Mouse (Mus musculus): ENCODE data around the gene Col2a1. TPM values are rescaled to one million over a fixed set of nuclear protein-coding genes. Genes with fewer than 3 reads are reported as not detected.

The Col2a1 gene
- 0.01 TPM in 1 of 2 replicates, not detected in the other for polyA plus RNA-seq (2012; rRNA removed)

DNA sequence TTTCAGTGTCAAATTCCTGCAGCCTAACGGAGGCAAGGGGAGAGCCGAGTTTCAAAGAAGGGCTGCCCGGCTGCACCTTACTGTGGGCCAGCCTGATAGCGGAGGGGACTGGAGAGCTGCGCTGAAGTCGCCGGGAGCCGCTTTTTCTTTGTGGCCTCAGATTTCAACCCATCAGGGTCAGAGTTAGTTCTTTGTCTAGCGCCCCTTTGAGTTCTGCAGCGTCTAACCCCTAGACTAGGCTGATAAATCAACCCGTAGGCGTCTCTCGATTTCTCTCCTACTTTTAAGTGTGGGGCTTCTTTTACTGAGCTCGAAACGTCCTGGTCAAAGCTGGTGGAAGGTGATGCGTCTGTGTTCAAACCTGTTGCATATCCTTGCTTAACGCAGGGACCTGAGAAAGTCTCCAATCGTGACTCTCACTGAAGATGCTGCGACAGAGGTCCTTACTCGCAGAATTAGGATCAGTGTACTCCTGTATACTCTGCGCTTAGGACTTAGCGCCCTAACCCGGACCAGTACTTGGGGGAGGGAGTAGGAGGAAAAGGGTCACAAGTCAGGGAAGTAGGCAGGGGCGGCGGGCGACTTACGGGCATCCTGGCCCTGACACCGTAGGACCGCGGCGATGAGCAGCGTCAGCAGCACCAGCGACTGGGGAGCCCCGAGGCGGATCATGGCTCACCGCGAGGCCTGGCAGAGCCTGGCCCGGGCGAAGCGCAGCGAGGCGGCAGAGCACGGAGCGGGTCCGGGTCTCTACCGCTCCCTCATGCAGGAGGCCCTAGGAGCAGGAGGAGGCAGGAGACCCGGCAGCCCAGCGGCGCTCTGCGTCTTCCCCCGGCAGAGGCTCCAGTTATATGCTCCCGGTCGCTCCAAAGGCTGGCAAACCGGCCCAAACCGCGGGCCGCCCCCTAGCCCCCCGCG, at the start of gene Col2a1:
Col2a1 (minus strand) TSS at position 874 of the 918 bp plus-strand sequence.
- Histone ChIP-seq H3K36me3 (ENCODE audit: control insufficient read depth, insufficient read depth, low read length) (no peaks in the 10 kb centered on the region), H3K27me3 (replicated peaks; ENCODE audit: control insufficient read depth, insufficient read depth, low read length) (peaks cover 8% of the 10 kb centered on the region), H3K4me1 (ENCODE audit: control insufficient read depth, insufficient read depth, low read length) (no peaks in the 10 kb centered on the region; the same call in 1 of the 2 replicates), H3K4me3 (ENCODE audit: insufficient read depth, low read depth, low read length) (no peak within 1 kb of the TSS), H3K27ac (ENCODE audit: insufficient read depth, low read depth, low read length) (no peak within 1 kb of the TSS)
- no peak for TF ChIP-seq CTCF (conservative IDR thresholded peaks at IDR 0.05; ENCODE audit: insufficient read depth, insufficient read length, low read depth, low read length)
- no peak for TF ChIP-seq POLR2A (IDR thresholded peaks at IDR 0.05; ENCODE audit: low read depth, low read length)
- 2% methylated on average over 59 of the region's 59 CpGs for WGBS
- DNase-seq: no peak

DNA sequence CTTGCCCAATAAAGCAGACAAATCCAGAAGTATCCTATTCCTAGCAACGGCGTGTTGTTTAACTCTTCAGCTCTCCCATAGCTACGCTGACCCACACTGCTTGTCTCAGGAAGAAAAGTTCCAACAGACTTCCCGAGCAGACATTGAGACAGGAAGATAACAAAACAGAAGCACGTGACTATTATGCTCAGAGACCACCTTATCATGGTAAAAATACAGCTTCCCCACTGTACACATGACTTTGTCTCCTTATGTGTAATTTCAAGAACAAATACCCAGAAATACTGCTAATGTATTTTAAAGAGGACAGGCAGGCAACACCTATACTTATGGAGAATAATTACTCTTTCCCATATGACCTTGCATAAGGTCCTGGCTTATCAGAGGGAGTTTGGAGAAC, 47.2 kb upstream of the Col2a1 start:
- no peaks in the 10 kb centered on the region for H3K4me1 ChIP-seq (ENCODE audit: control insufficient read depth, insufficient read depth, low read length)
- H3K4me3 ChIP-seq (ENCODE audit: insufficient read depth, low read depth, low read length): no peak overlapping the region
- 84% methylated on average over 5 of the region's 5 CpGs for WGBS
- DNase-seq: no peak
- peaks cover 2% of the 10 kb centered on the region for H3K36me3 ChIP-seq (ENCODE audit: control insufficient read depth, insufficient read depth, low read length)
- no peaks in the 10 kb centered on the region for H3K27me3 ChIP-seq (replicated peaks; ENCODE audit: control insufficient read depth, insufficient read depth, low read length)
- no peak overlapping the region for H3K27ac ChIP-seq (ENCODE audit: insufficient read depth, low read depth, low read length)
- TF ChIP-seq CTCF (conservative IDR thresholded peaks at IDR 0.05; ENCODE audit: insufficient read depth, insufficient read length, low read depth, low read length) (no peak), POLR2A (IDR thresholded peaks at IDR 0.05; ENCODE audit: low read depth, low read length) (no peak)

DNA sequence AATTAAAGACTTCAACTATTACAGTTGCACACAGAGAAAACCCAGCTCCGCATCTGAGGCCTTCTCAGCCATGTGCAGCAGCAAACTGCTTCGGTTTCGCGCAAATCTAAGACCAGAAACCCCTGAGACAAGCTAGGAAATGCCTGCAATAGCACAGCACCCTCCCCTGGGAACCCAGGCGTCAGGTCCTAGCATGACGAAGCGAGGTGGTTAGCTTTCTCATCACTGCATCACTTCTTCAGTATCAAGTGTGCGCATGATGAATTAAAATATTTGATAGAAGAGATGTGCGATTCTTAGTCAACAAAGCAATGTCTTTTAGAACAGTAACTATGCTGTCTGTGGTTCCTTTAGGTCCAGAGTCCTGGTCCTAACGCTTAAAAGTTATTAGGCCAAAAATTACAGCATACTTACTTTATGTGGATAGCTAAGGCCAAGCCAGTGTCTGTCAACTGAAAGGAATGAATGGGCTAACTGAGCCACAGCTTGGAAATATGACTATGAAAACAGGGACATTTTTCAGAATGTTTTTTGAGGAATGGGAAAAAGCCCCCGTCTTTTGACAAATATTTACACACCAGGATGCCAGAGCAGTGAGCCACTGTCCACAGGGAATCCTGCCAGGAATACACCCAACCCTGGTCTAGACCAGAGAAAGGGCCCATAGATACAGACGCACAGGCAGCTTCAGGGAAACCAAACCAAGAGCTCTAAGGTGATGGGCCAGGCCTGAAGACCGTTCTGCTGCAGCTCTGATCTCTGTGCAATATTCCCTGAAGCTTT, 44.6 kb upstream of the Col2a1 start:
- TF ChIP-seq CTCF (conservative IDR thresholded peaks at IDR 0.05; ENCODE audit: insufficient read depth, insufficient read length, low read depth, low read length) (no peak), POLR2A (IDR thresholded peaks at IDR 0.05; ENCODE audit: low read depth, low read length) (no peak)
- no peaks in the 10 kb centered on the region for H3K4me1 ChIP-seq (ENCODE audit: control insufficient read depth, insufficient read depth, low read length)
- H3K36me3 ChIP-seq (ENCODE audit: control insufficient read depth, insufficient read depth, low read length): peaks cover 9% of the 10 kb centered on the region
- DNase-seq: no peak
- H3K27me3 ChIP-seq (replicated peaks; ENCODE audit: control insufficient read depth, insufficient read depth, low read length): no peaks in the 10 kb centered on the region
- H3K27ac ChIP-seq (ENCODE audit: insufficient read depth, low read depth, low read length): no peak overlapping the region
- 94% methylated on average over 13 of the region's 13 CpGs for WGBS
- H3K4me3 ChIP-seq (ENCODE audit: insufficient read depth, low read depth, low read length): no peak overlapping the region

DNA sequence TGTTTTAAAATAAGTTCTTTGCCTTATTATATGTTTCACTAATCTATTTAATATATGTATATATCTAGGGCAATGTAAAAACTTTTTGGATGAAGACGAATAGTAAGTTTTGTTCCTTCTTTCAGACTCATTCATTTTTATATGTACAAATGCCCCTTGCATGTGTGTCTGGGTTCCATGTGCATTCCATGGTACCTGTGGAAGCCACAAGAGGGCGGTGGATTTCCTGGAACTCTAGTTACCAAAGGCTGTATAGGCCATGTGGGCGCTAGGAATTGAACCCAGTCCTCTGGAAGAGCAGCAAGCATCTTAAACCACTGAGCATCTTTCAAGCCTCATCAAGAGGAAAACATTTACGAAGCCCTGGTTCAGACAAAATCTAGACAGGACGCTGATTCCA, 39.9 kb upstream of the Col2a1 start:
- no peak for DNase-seq
- 100% methylated on average over 5 of the region's 5 CpGs for WGBS
- Histone ChIP-seq H3K27me3 (replicated peaks; ENCODE audit: control insufficient read depth, insufficient read depth, low read length) (no peaks in the 10 kb centered on the region), H3K36me3 (ENCODE audit: control insufficient read depth, insufficient read depth, low read length) (peaks cover 9% of the 10 kb centered on the region; the same call in 1 of the 2 replicates), H3K27ac (ENCODE audit: insufficient read depth, low read depth, low read length) (no peak overlapping the region), H3K4me1 (ENCODE audit: control insufficient read depth, insufficient read depth, low read length) (no peaks in the 10 kb centered on the region), H3K4me3 (ENCODE audit: insufficient read depth, low read depth, low read length) (no peak overlapping the region)
- TF ChIP-seq CTCF (conservative IDR thresholded peaks at IDR 0.05; ENCODE audit: insufficient read depth, insufficient read length, low read depth, low read length) (no peak), POLR2A (IDR thresholded peaks at IDR 0.05; ENCODE audit: low read depth, low read length) (no peak)

DNA sequence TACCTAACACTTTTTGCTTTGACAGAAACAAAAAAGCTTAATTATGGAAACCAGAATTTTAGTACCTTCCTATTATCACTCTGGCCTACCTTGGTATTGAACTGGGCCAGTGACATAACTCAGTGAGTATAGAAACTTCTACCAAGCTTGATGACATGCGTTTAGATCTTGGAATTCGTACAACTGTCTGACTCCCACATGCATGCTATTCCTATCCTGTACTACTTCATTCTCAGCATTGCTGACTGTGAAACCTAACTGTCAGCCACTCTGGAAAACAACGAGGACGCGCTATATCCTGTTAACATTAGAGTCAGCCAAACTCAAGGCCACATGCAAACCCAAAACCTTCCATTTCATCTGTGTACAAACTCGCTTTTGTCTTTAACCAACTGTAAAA, 39.5 kb upstream of the Col2a1 start:
- peaks cover 9% of the 10 kb centered on the region; the same call in 1 of the 2 replicates for H3K36me3 ChIP-seq (ENCODE audit: control insufficient read depth, insufficient read depth, low read length)
- H3K27ac ChIP-seq (ENCODE audit: insufficient read depth, low read depth, low read length): no peak overlapping the region
- H3K4me1 ChIP-seq (ENCODE audit: control insufficient read depth, insufficient read depth, low read length): no peaks in the 10 kb centered on the region
- no peak overlapping the region for H3K4me3 ChIP-seq (ENCODE audit: insufficient read depth, low read depth, low read length)
- H3K27me3 ChIP-seq (replicated peaks; ENCODE audit: control insufficient read depth, insufficient read depth, low read length): no peaks in the 10 kb centered on the region
- no peak for DNase-seq
- 92% methylated on average over 6 of the region's 6 CpGs for WGBS
- TF ChIP-seq POLR2A (IDR thresholded peaks at IDR 0.05; ENCODE audit: low read depth, low read length) (no peak), CTCF (conservative IDR thresholded peaks at IDR 0.05; ENCODE audit: insufficient read depth, insufficient read length, low read depth, low read length) (no peak)

DNA sequence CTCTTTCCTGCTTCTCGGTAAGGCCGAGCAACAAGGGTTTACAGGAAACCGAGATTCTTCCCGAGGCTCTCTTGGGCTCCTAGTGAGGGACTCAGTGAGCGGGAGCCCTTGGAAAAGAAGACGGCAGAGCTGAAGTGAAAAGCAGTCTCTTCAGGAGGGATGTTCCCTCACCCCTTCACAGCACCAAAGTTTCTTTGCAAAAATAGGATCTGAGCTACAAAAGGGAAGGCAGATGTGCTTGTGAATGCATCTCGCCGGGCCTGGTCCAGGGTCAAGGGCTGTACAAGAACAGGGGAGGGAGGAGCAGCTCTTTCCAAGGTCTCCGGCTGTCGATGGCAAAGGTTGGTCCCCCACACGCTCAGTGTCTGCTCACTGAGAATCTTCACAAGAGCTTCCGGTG, 38.0 kb upstream of the Col2a1 start:
- no peak for DNase-seq
- WGBS: 91% methylated on average over 12 of the region's 12 CpGs
- no peaks in the 10 kb centered on the region for H3K27me3 ChIP-seq (replicated peaks; ENCODE audit: control insufficient read depth, insufficient read depth, low read length)
- TF ChIP-seq CTCF (conservative IDR thresholded peaks at IDR 0.05; ENCODE audit: insufficient read depth, insufficient read length, low read depth, low read length): no peak
- no peak for TF ChIP-seq POLR2A (IDR thresholded peaks at IDR 0.05; ENCODE audit: low read depth, low read length)
- H3K27ac ChIP-seq (ENCODE audit: insufficient read depth, low read depth, low read length): no peak overlapping the region
- peaks cover 9% of the 10 kb centered on the region; the same call in 1 of the 2 replicates for H3K36me3 ChIP-seq (ENCODE audit: control insufficient read depth, insufficient read depth, low read length)
- H3K4me1 ChIP-seq (ENCODE audit: control insufficient read depth, insufficient read depth, low read length): no peaks in the 10 kb centered on the region
- no peak overlapping the region for H3K4me3 ChIP-seq (ENCODE audit: insufficient read depth, low read depth, low read length)

DNA sequence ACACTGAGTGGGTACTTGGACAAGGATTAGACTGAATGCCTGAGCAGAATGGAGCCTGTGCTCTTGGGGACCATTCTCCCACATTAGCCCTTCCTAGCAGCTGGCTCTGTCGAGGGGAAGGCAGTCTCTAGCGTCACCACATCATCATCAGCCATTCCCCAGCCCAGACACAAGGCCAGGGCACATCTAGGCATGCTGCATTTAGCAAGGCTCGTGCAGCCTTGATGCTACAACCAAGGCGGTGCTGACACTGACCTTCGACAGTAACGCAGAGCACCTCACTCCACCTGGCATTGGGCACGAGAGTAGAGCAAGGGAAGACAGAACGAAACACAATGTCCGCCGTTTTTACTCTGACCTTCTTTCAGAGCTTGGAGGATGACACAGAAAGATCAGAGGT, 35.2 kb upstream of the Col2a1 start:
- no peak for DNase-seq
- no peak overlapping the region for H3K4me3 ChIP-seq (ENCODE audit: insufficient read depth, low read depth, low read length)
- H3K27ac ChIP-seq (ENCODE audit: insufficient read depth, low read depth, low read length): no peak overlapping the region
- H3K4me1 ChIP-seq (ENCODE audit: control insufficient read depth, insufficient read depth, low read length): no peaks in the 10 kb centered on the region
- 90% methylated on average over 10 of the region's 10 CpGs for WGBS
- H3K36me3 ChIP-seq (ENCODE audit: control insufficient read depth, insufficient read depth, low read length): no peaks in the 10 kb centered on the region; the same call in 1 of the 2 replicates
- H3K27me3 ChIP-seq (replicated peaks; ENCODE audit: control insufficient read depth, insufficient read depth, low read length): no peaks in the 10 kb centered on the region
- TF ChIP-seq CTCF (conservative IDR thresholded peaks at IDR 0.05; ENCODE audit: insufficient read depth, insufficient read length, low read depth, low read length) (no peak), POLR2A (IDR thresholded peaks at IDR 0.05; ENCODE audit: low read depth, low read length) (no peak)

All from kidney, adult 2 months (tissue).